Mouse (Mus musculus) ES-E14 (cell line): Measurements from ENCODE around the gene Neurod6. TPM values are rescaled to one million over a fixed set of nuclear protein-coding genes. Genes with fewer than 3 reads are reported as not detected.

Experiments used
- DNase-seq: peaks from one replicate; pipeline ENCODE4 v3.0.0-alpha.2; 2013; ENCODE audit warnings: low read depth, low spot score
- H3K27ac ChIP-seq: 2 replicates; pipeline ENCODE4 v1.5.1; 2012; ENCODE audit warnings: low read depth, mild to moderate bottlenecking, low read length, moderate library complexity, mixed read lengths; ENCODE audit not compliant: poor library complexity, insufficient read depth, severe bottlenecking
- H3K36me3 ChIP-seq: 2 replicates; pipeline ENCODE4 v1.6.1; 2012; ENCODE audit warnings: mild to moderate bottlenecking, low read length, moderate library complexity, mixed read lengths; ENCODE audit not compliant: control insufficient read depth, poor library complexity, insufficient read depth, severe bottlenecking
- H3K4me1 ChIP-seq, 2 experiments: fragments of 150-350 bp in 1 of 2; sonication (generic) in 1 of 2; 2 replicates each; pipeline ENCODE4 v1.6.1; 2012; ENCODE audit warnings: low read length in 2 of 2, mild to moderate bottlenecking in 1 of 2, mixed read lengths in 1 of 2; ENCODE audit not compliant: control insufficient read depth in 2 of 2, insufficient read depth in 2 of 2, poor library complexity in 1 of 2
- H3K4me3 ChIP-seq, 2 experiments: fragments of 150-350 bp in 1 of 2; sonication (generic) in 1 of 2; 2 replicates each; pipeline ENCODE4 v1.5.1; 2012; ENCODE audit warnings: low read length in 2 of 2, low read depth in 1 of 2, mild to moderate bottlenecking in 1 of 2, mixed read lengths in 1 of 2; ENCODE audit not compliant: insufficient read depth in 1 of 2, poor library complexity in 1 of 2, severe bottlenecking in 1 of 2
- H3K9ac ChIP-seq: 2 replicates; pipeline ENCODE4 v1.6.1; 2012; ENCODE audit warnings: low read depth, mild to moderate bottlenecking, low read length, mixed read lengths; ENCODE audit not compliant: poor library complexity, insufficient read depth, severe bottlenecking
- H3K9me3 ChIP-seq: fragments of 150-350 bp; sonication (generic); 2 replicates; pipeline ENCODE4 v1.6.1; 2012; ENCODE audit warnings: low read depth, mild to moderate bottlenecking, low read length; ENCODE audit not compliant: control insufficient read depth, insufficient read depth
- CHD2 ChIP-seq: IDR thresholded peaks from 2 replicates; pipeline ENCODE4 v1.6.1; 2014; ENCODE audit warnings: mild to moderate bottlenecking, low read depth, low read length, inconsistent platforms
- HCFC1 ChIP-seq: IDR thresholded peaks from 2 replicates; pipeline ENCODE4 v1.6.1; 2012; ENCODE audit warnings: low read length, inconsistent platforms, borderline replicate concordance; ENCODE audit not compliant: insufficient read depth
- MAFK ChIP-seq: IDR thresholded peaks from 2 replicates; pipeline ENCODE4 v1.6.1; 2014; ENCODE audit warnings: mild to moderate bottlenecking, low read depth, low read length, inconsistent platforms; ENCODE audit not compliant: insufficient read depth
- ZC3H11A ChIP-seq: IDR thresholded peaks from 2 replicates; pipeline ENCODE4 v1.6.1; 2012; ENCODE audit warnings: low read depth, mild to moderate bottlenecking, inconsistent platforms, low read length, borderline replicate concordance
- ZNF384 ChIP-seq: IDR thresholded peaks from 2 replicates; pipeline ENCODE4 v1.6.1; 2012; ENCODE audit warnings: low read depth, low read length, inconsistent platforms
- in situ Hi-C, 2 experiments: fragments of 600-800 bp; cut with MboI; formaldehyde crosslinking; loops; one replicate each; pipeline ENCODE4 v1.15.1; 2025; ENCODE audit warnings: low sequenced_read_pairs in 2 of 2, inconsistent platforms in 1 of 2; ENCODE audit not compliant: unreplicated experiment in 2 of 2
- total RNA-seq: library from RNA; depleted of rRNA; stranded (reverse); fragments of 300-350 nt; gene quantifications from 2 replicates; pipeline ENCODE4 v1.2.3, GENCODE M21; 2012

Gene Neurod6
- total RNA-seq, 1 experiment = not detected

- DNase-seq = no peak
- no peak overlapping the region for H3K9ac ChIP-seq
- in situ Hi-C loops = no loop called here
- peak overlapping the region in 1 of 2 experiments; percentile 52; a peak in 1 of 4 replicates for H3K4me3 ChIP-seq
- no peaks in the 10 kb centered on the region for H3K36me3 ChIP-seq
- no peaks in the 10 kb centered on the region for H3K4me1 ChIP-seq
- no peak overlapping the region for H3K27ac ChIP-seq
- H3K9me3 ChIP-seq = no peaks in the 10 kb centered on the region
- TF ChIP-seq HCFC1 (no peak), ZC3H11A (no peak), ZNF384 (no peak), MAFK (no peak), CHD2 (no peak)
Measured at GRCm38 (mm10) chr6:55676141-55676662, 4.9 kb downstream of the Neurod6 start.

GRCm38 (mm10) chr6:55667801-55668200 is 13.3 kb downstream of the Neurod6 start:
- in situ Hi-C loops = no loop called here
- H3K4me1 ChIP-seq = no peaks in the 10 kb centered on the region
- H3K27ac ChIP-seq = no peak overlapping the region
- no peak overlapping the region for H3K9ac ChIP-seq
- H3K9me3 ChIP-seq = no peaks in the 10 kb centered on the region
- TF ChIP-seq CHD2 = no peak
- TF ChIP-seq ZNF384 = no peak
- no peak for TF ChIP-seq ZC3H11A
- TF ChIP-seq HCFC1 = no peak
- no peak for TF ChIP-seq MAFK
- H3K36me3 ChIP-seq = no peaks in the 10 kb centered on the region
- DNase-seq = no peak
- H3K4me3 ChIP-seq = no peak overlapping the region

GRCm38 (mm10) chr6:55661126-55661915 is 19.7 kb downstream of the Neurod6 start:
- H3K4me1 ChIP-seq = no peaks in the 10 kb centered on the region
- in situ Hi-C loops = no loop called here
- no peaks in the 10 kb centered on the region for H3K36me3 ChIP-seq
- H3K9me3 ChIP-seq = no peaks in the 10 kb centered on the region
- H3K4me3 ChIP-seq = no peak overlapping the region
- H3K9ac ChIP-seq = no peak overlapping the region
- no peak overlapping the region for H3K27ac ChIP-seq
- DNase-seq = no peak
- TF ChIP-seq HCFC1 (no peak), MAFK (no peak), CHD2 (no peak), ZC3H11A (no peak), ZNF384 (no peak)

GRCm38 (mm10) chr6:55649996-55650395 is 31.1 kb downstream of the Neurod6 start:
- H3K9ac ChIP-seq = no peak overlapping the region
- no peak for DNase-seq
- no peaks in the 10 kb centered on the region for H3K4me1 ChIP-seq
- H3K36me3 ChIP-seq = no peaks in the 10 kb centered on the region
- H3K4me3 ChIP-seq = no peak overlapping the region
- in situ Hi-C loops = no loop called here
- H3K9me3 ChIP-seq = no peaks in the 10 kb centered on the region
- no peak overlapping the region for H3K27ac ChIP-seq
- TF ChIP-seq MAFK = no peak
- TF ChIP-seq CHD2 = no peak
- no peak for TF ChIP-seq ZC3H11A
- TF ChIP-seq ZNF384 = no peak
- no peak for TF ChIP-seq HCFC1
